Mouse (Mus musculus) c-Kit-positive CD71-negative TER-119-negative erythroid progenitor cells, embryonic 14.5 days (primary cell): ENCODE results near the gene Gtf2f2.

ENCODE experiments used
- DNase-seq: peaks from one replicate; pipeline ENCODE4 v3.0.0-alpha.2; 2013; ENCODE audit warnings: low read depth

The Gtf2f2 gene

GRCm38 (mm10) chr14:75863549-75864409 lies 146.9 kb downstream of the Gtf2f2 start:
- no peak for DNase-seq

DNA sequence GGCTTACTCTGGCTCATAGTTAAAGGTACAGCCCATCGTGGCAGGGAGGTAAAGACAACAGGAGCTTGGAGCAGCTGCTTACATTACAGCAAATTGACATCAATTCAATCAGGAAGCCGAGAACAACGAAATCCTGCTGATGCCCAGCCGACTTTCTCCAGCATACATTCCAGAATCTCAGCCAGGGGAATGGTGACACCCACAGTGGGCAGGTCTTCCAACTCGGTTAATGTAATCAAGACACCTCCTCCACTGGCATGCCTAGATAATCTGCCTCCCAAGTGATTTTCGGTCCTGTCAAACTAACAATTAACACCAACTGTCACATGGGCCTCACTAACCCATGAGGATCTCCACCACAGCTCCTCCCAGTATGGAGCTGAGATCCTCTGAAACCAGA lies 148.0 kb downstream of the Gtf2f2 start:
- DNase-seq: no peak

DNA sequence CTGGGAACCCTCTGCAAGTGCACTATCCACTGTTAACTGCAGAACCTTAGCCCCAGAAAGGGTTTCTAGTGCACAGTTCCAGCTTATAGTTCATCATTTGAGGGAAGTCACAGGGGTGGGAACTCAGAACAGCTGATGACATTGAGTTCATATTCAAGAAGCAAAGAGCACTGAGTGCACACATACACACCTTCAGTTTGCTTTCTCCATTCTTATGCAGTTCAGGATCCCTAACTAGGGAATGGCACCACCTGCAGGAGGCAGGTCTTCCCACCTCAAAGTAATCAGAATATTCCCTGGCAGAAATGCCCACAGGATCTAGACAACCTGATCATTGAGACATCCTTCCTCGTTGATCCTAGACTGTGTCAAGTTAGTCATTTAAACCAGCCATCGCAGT lies 151.0 kb downstream of the Gtf2f2 start:
- DNase-seq: no peak

GRCm38 (mm10) chr14:75858181-75858580 lies 152.5 kb downstream of the Gtf2f2 start:
- DNase-seq: no peak

DNA sequence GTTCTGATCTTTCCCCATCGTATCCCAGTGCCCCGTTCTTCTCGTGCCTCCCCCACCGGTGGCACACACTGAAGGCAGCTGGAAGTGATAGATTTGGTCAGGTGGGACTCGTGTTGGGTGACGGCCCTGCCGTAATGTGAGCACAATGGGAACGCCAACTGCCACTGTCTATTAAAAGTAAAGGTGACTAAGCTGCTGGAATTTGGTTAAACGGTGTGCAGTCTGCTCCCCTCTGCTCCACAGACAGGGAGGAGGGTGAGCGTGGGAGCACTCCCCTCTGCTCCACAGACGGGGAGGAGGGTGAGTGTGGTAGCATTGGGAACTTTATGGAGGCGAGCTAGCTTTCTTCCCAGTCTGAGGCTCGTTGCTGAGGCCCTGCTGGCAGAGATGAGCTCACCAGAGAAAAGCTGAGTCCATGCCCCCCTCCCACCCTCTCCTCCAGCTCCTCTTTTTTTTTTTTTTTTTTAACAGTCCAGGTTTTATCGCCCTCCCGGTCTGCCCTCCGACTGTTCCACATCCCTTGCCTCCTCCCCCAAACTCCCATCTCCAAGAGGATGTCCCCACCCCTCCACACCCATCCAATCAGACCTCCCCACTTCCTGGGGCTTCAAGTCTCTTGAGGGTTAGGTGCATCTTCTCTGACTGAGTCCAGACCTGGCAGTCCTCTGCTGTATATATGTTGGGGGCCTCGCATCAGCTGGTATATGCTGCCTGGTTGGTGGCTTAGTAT lies 155.2 kb downstream of the Gtf2f2 start:
- no peak for DNase-seq

DNA sequence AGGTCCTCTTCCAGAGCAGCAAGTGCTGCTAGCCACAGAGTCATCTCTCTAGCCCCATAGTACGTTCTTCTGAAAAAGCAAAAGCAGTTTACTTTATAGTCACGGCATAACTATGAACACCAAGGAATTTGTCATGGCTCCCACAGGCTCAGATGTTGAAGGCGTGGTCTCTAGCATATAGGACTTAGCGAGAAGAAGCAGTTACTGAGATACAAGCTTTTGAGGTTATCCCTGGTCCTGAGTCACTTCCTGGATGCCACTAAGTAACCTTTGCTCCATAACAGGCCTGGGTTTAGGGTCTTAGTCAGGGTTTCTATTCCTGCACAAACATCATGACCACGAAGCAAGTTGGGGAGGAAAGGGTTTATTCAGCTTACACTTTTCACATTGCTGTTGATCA lies 158.6 kb downstream of the Gtf2f2 start:
- DNase-seq: no peak

- no peak for DNase-seq
Observed at GRCm38 (mm10) chr14:75850819-75851218, 159.8 kb downstream of the Gtf2f2 start.

GRCm38 (mm10) chr14:75849842-75850568 lies 160.7 kb downstream of the Gtf2f2 start:
- DNase-seq: no peak

DNA sequence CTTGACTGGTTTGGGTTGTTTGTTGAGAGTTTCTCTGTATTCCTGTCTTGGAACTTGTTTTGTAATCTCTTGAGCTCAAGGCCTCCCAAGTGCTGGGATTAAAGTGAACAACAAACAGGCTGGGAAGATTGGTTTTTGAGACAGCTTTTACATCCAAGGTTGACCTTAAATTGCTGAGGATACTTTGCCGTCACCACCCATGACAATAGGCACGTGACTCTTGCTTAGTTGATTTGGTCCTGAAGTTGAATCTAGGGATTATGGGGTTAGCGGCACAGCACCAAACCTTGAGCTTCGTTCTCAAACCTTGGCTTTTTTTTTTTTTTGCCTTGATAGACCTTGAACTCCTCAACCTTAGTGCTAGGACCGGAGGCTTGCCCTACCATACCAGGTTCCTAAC lies 161.4 kb downstream of the Gtf2f2 start:
- DNase-seq: no peak

- DNase-seq: no peak
Observed at GRCm38 (mm10) chr14:75848482-75848881, 162.2 kb downstream of the Gtf2f2 start.

DNA sequence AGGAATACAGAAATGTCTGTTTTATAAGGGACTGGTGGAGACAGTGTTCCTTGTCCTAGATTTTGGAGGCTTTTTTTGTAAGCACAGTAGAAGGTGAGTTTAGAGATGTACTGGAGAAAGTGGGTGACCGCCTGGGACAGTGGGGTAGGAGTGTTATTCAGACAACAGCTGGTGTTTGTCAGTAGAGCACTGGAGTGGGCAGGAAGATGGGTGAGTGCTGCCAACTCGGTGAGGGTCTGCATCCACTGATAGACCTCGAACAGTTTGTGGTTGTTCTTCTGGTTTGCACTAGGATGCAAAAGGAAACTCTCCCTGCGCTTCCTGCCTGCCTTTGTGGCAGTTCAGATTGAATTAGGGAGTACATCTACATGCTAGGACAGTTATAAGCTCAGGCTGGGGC lies 163.0 kb downstream of the Gtf2f2 start:
- DNase-seq: no peak
